18 mouse cellular contexts compared by ENCODE assay signal in the genomic region with DNA sequence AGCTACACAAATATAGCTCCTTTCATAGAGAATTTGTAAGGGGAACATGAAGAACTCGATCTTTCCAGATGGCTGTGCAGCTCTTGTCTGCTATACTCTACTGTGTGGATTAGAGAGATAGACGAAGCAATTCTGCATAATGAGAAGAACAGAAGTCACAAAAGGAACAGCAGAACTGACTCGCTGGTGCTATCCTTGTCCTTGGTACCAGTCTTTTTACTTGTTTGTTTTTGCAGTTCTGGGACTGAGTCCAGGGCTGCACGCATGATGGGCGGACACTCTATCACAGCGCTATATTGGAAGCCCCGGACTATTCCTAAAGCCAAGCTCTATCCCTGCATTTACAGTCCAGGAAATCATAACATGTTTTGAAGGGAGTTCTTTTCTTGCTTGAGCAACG.
A peak's percentile ranks its signal among the peaks of the same experiment; 100 is the strongest.
DNase-seq lines count a peak whose midpoint lies in the region; ATAC-seq and TF ChIP-seq lines count a peak whose summit lies in the region.
"Had no signal": no experiment of that assay in that cellular context is flagged by ENCODE, and none has a peak within 500 bp of the region (broad histone marks: within the 10 kb centered on the region; RNA-seq: fewer than 3 reads in every experiment).

No protein-coding gene starts in this region.

- DNase-seq in adrenal gland, postnatal 10 days = peak; percentile 6
- no peak for DNase-seq in adrenal gland, adult (ENCODE audit: inconsistent age in 2 of 2, low spot score in 1 of 2)
- peak; percentile 7 to 26 for DNase-seq in heart, adult 18-20 months
- DNase-seq in heart, postnatal 25 days (ENCODE audit: low spot score) = no peak
- DNase-seq in layer of hippocampus, adult 9-11 months = peak; percentile 15
- no peak for DNase-seq in layer of hippocampus, adult 9-10 months (ENCODE audit: low spot score)
- no peak for DNase-seq in Patski (ENCODE audit: low read depth, low spot score)
- DNase-seq: adrenal gland, postnatal 25 days; B cell, adult 2 months; cerebellum, adult 9-10 months; gastrocnemius, postnatal 36 days; heart, adult 11 months had no signal

- H3K27me3 ChIP-seq in Patski = no peaks in the 10 kb centered on the region
- H3K27me3 ChIP-seq: embryonic facial prominence, embryonic 12.5 days; heart, embryonic 13.5 days; hindbrain, embryonic 15.5 days had no signal

- peak; percentile 54 for ATAC-seq in Patski
- ATAC-seq: CD4-positive, CD25-positive, alpha-beta regulatory T cell, adult 4 months; forebrain, embryonic 16.5 days; intestine, embryonic 16.5 days had no signal

- intact Hi-C loops in heart, postnatal 25 days (cut with DNase I) = no loop called here

- no peak for TF ChIP-seq CTCF in Patski (IDR thresholded peaks at IDR 0.05)

- POLR2A ChIA-PET in Patski (lab: Charles Lee) = no interaction called here

- in situ Hi-C loops in Patski (cut with MboI; ENCODE audit: low pct_unique_long_range_greater_than_20kb) = no loop called here

- CTCF ChIA-PET in Patski (lab: Charles Lee) = interaction anchor here (1.4 kb wide), 1 partner anchor 18 kb away, joined by 6 read pairs; no protein-coding TSS in a partner anchor

Comparison
In these comparisons a context has a peak if more than half of its experiments do, and no peak if none do; other contexts are left out.
1. DNase-seq: peak in adrenal gland, postnatal 10 days (single experiment), heart, adult 18-20 months (2 of 2) and layer of hippocampus, adult 9-11 months (single experiment); none in adrenal gland, adult (0 of 2), heart, postnatal 25 days (single experiment), layer of hippocampus, adult 9-10 months (single experiment) and Patski (single experiment).